Comparison of ENCODE assay signal across 34 mouse cellular contexts in the genomic region with DNA sequence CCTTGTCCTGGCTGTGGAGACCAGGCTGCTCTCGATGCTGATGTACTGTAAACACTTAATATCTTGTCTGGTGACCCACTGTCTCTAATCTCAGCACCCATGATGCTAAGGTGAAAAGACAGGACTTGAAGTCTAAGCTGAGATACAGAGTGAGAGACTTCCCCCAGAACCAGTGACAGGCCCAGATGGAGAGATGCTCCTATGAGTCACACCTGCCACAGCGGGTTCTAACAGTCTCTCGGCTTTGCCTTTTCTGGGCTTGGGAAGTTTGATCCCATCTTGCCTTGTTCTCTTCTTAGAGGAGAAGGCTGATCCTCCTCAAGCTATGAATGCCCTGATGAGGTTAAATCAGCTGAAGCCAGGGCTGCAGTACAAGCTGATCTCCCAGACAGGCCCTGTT.
"Had no signal": no experiment of that assay in that cellular context is flagged by ENCODE, and none has a peak within 500 bp of the region (broad histone marks: within the 10 kb centered on the region; RNA-seq: fewer than 3 reads in every experiment).

No protein-coding gene starts in this region.

- H3K27ac ChIP-seq: heart, embryonic 10.5 days; heart, embryonic 13.5 days; heart, embryonic 15.5 days; hindbrain, embryonic 10.5 days; hindbrain, embryonic 13.5 days; hindbrain, embryonic 14.5 days; hindbrain, embryonic 15.5 days; intestine, embryonic 15.5 days; kidney, embryonic 15.5 days; kidney, postnatal 0 days; layer of hippocampus, adult 2 months; left cerebral cortex, adult 2 months had no signal

- H3K4me2 ChIP-seq: heart, embryonic 11.5 days; heart, embryonic 12.5 days; heart, embryonic 13.5 days; heart, embryonic 15.5 days; hindbrain, embryonic 13.5 days; hindbrain, embryonic 14.5 days; hindbrain, embryonic 15.5 days; intestine, embryonic 15.5 days; kidney, embryonic 15.5 days had no signal

- H3K9me3 ChIP-seq: heart, embryonic 10.5 days; heart, embryonic 12.5 days; heart, embryonic 13.5 days; heart, embryonic 15.5 days; hindbrain, embryonic 10.5 days; hindbrain, embryonic 13.5 days; hindbrain, embryonic 15.5 days; intestine, embryonic 15.5 days; kidney, embryonic 15.5 days had no signal

- H3K4me1 ChIP-seq: hindbrain, embryonic 10.5 days; hindbrain, embryonic 13.5 days; hindbrain, embryonic 15.5 days; intestine, embryonic 15.5 days; kidney, embryonic 15.5 days had no signal

- DNase-seq: heart, postnatal 10 days; heart, postnatal 14 days; heart, postnatal 36 days; heart, postnatal 4 days; kidney, adult 11 months; kidney, adult 18-20 months; kidney, adult 2 months; kidney, adult 8-10 months; kidney, adult 9 months; kidney, postnatal 10 days; kidney, postnatal 14 days; kidney, postnatal 25 days; kidney, postnatal 36 days; kidney, postnatal 4 days; layer of hippocampus, adult 9-11 months; layer of hippocampus, postnatal 36 days had no signal

- ATAC-seq: hindbrain, embryonic 16.5 days; inflammation-experienced regulatory T-cells, adult 6 months; intestine, embryonic 15.5 days; intestine, embryonic 16.5 days; intestine, postnatal 0 days had no signal

- H3K9ac ChIP-seq: heart, embryonic 12.5 days; heart, embryonic 13.5 days; heart, embryonic 15.5 days; hindbrain, embryonic 13.5 days; hindbrain, embryonic 14.5 days; hindbrain, embryonic 15.5 days; intestine, embryonic 15.5 days; kidney, embryonic 15.5 days had no signal

- H3K4me3 ChIP-seq: heart, embryonic 10.5 days; heart, embryonic 12.5 days; heart, embryonic 13.5 days; heart, embryonic 15.5 days; hindbrain, embryonic 10.5 days; hindbrain, embryonic 13.5 days; hindbrain, embryonic 15.5 days; intestine, embryonic 15.5 days; kidney, embryonic 15.5 days; layer of hippocampus, adult 2 months; left cerebral cortex, adult 2 months had no signal

- H3K27me3 ChIP-seq: heart, embryonic 12.5 days; heart, embryonic 13.5 days; heart, embryonic 15.5 days; hindbrain, embryonic 13.5 days; hindbrain, embryonic 15.5 days; intestine, embryonic 15.5 days; kidney, embryonic 15.5 days had no signal
